Mouse (Mus musculus): Measurements from ENCODE around the gene Tgfbr1.
A peak's percentile ranks its signal among the peaks of the same experiment; 100 is the strongest.
"Not testable (repeated sequence)": the region's sequence is repeated elsewhere in the genome, so short reads cannot be mapped to it uniquely, and the experiment has no call there.

The Tgfbr1 gene

GRCm38 (mm10) chr4:47349759-47350158, 3.3 kb upstream of the Tgfbr1 start:
- no peak for DNase-seq (ENCODE audit: low spot score)

- DNase-seq (ENCODE audit: low spot score), result no peak
These were observed 1.5 kb upstream of the Tgfbr1 start for GRCm38 (mm10) chr4:47351386-47352049.

GRCm38 (mm10) chr4:47352061-47352661, 861 bp upstream of the Tgfbr1 start:
- DNase-seq (ENCODE audit: low spot score), result peak; percentile 68

GRCm38 (mm10) chr4:47353416-47354111, 542 bp downstream of the Tgfbr1 start:
- DNase-seq (ENCODE audit: low spot score), result peak; percentile 84

- DNase-seq (ENCODE audit: low spot score), result no peak
These were observed 1.3 kb downstream of the Tgfbr1 start for GRCm38 (mm10) chr4:47354304-47354703.

- DNase-seq (ENCODE audit: low spot score), result no peak
These were observed 9.6 kb downstream of the Tgfbr1 start for GRCm38 (mm10) chr4:47362662-47363061.

GRCm38 (mm10) chr4:47363134-47363533, 10.1 kb downstream of the Tgfbr1 start:
- no peak for DNase-seq (ENCODE audit: low spot score)

GRCm38 (mm10) chr4:47368717-47369116, 15.7 kb downstream of the Tgfbr1 start:
- no peak for DNase-seq (ENCODE audit: low spot score)

- no peak for DNase-seq (ENCODE audit: low spot score)
These were observed 25.7 kb downstream of the Tgfbr1 start for GRCm38 (mm10) chr4:47378716-47379115.

- no peak for DNase-seq (ENCODE audit: low spot score)
These were observed 29.4 kb downstream of the Tgfbr1 start for GRCm38 (mm10) chr4:47382426-47382825.

- not testable (repeated sequence) for DNase-seq (ENCODE audit: low spot score)
These were observed 38.9 kb downstream of the Tgfbr1 start for GRCm38 (mm10) chr4:47391926-47392325.

- DNase-seq (ENCODE audit: low spot score), result no peak
These were observed 43.2 kb downstream of the Tgfbr1 start for GRCm38 (mm10) chr4:47396251-47396650.

- no peak for DNase-seq (ENCODE audit: low spot score)
These were observed 45.1 kb downstream of the Tgfbr1 start for GRCm38 (mm10) chr4:47397951-47398687.

GRCm38 (mm10) chr4:47399824-47400223, 46.8 kb downstream of the Tgfbr1 start:
- no peak for DNase-seq (ENCODE audit: low spot score)

GRCm38 (mm10) chr4:47400314-47400713, 47.3 kb downstream of the Tgfbr1 start:
- DNase-seq (ENCODE audit: low spot score), result no peak

- no peak for DNase-seq (ENCODE audit: low spot score)
These were observed 49.2 kb downstream of the Tgfbr1 start for GRCm38 (mm10) chr4:47402200-47402599.

GRCm38 (mm10) chr4:47404536-47404935, 51.5 kb downstream of the Tgfbr1 start:
- no peak for DNase-seq (ENCODE audit: low spot score)

- DNase-seq (ENCODE audit: low spot score), result no peak
These were observed 54.1 kb downstream of the Tgfbr1 start for GRCm38 (mm10) chr4:47407161-47407560.

- no peak for DNase-seq (ENCODE audit: low spot score)
These were observed 64.8 kb downstream of the Tgfbr1 start for GRCm38 (mm10) chr4:47417871-47418270.

GRCm38 (mm10) chr4:47419268-47419973, 66.4 kb downstream of the Tgfbr1 start:
- no peak for DNase-seq (ENCODE audit: low spot score)

GRCm38 (mm10) chr4:47420191-47420590, 67.2 kb downstream of the Tgfbr1 start:
- DNase-seq (ENCODE audit: low spot score), result no peak

GRCm38 (mm10) chr4:47422194-47422593, 69.2 kb downstream of the Tgfbr1 start:
- DNase-seq (ENCODE audit: low spot score), result no peak
